Mouse (Mus musculus) spleen, postnatal 14 days (tissue): Measurements from ENCODE around the gene Egfl8.

Experiments
- DNase-seq, 2 experiments: peaks; one replicate each; pipeline ENCODE4 v3.0.0; 2021 to 2022; ENCODE audit warnings: low spot score in 2 of 2

Egfl8 gene

DNA sequence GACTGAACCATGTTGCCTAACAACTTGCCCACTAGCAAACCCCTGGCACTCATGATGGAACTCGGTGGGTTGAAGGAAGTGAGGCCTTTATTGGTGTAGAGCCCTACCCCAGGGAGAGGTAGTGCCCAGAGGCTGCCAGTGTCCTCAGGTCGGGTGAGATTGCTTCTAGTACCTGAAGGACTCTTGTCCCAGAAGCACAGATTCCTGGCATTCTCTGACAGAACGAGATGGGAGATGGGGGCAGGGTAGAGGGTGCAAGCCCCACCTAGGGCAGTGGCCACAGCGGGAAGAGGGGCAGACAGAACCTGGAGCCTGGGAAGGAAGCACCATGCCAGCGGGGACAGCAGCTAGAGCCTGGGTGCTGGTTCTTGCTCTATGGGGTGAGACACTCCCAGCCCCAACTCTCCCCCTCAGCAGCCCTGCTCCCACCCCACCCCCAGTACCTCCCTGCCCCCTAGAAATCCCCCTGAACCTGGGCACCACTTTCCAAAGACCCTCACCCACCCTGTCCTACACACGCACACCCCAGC, 18.1 kb downstream of the Egfl8 start, which contains the start of gene Ager:
Gene Ager (plus strand): TSS at position 297 of the 530 bp plus-strand sequence.
- no peak for DNase-seq

DNA sequence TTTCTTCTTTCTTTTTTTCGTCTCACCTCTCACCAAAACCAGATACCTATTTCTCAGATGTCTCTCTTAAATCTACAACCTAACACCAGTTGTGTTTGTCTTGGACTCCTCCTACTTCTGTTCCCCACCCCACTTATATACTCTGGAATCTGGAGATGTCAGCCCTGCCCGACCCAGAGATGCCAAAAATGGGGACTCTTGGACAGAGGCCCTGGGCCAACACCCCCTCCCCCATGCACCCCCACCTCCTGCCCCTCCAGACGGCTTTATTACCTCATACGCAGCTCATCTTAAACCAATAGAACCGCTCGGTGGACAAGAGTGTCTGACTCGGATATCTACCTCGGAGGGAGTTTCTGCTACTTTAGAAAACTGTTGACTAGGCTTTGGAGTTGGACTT, 19.7 kb downstream of the Egfl8 start:
- DNase-seq: no peak

DNA sequence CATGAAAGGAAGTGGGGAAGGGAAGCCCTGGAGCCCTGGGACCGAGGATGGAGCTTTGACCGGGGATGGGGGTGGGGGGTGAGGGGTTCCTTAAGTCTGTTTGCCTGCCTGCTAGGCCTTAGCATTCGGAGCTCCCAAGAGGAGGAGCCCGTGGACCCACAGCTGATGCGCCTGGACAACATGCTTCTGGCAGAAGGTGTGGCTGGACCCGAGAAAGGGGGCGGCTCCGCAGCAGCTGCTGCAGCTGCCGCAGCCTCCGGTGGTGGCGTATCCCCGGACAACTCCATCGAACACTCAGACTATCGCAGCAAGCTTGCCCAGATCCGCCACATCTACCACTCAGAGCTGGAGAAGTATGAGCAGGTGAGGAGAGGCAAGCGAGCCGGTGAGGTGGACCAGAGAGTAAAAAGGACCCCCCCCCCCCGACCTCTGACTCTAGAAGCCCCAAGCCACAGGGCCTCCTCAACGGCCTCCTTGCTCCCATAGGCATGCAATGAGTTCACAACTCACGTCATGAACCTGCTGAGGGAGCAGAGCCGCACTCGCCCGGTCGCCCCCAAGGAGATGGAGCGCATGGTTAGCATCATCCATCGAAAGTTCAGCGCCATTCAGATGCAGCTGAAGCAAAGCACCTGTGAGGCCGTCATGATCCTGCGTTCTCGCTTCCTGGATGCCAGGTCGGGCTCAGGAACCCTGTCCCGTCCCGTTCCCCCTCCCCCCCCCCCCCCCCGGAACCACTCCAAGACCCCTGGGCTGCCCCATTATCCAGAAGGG, 21.8 kb downstream of the Egfl8 start:
- DNase-seq: no peak

DNA sequence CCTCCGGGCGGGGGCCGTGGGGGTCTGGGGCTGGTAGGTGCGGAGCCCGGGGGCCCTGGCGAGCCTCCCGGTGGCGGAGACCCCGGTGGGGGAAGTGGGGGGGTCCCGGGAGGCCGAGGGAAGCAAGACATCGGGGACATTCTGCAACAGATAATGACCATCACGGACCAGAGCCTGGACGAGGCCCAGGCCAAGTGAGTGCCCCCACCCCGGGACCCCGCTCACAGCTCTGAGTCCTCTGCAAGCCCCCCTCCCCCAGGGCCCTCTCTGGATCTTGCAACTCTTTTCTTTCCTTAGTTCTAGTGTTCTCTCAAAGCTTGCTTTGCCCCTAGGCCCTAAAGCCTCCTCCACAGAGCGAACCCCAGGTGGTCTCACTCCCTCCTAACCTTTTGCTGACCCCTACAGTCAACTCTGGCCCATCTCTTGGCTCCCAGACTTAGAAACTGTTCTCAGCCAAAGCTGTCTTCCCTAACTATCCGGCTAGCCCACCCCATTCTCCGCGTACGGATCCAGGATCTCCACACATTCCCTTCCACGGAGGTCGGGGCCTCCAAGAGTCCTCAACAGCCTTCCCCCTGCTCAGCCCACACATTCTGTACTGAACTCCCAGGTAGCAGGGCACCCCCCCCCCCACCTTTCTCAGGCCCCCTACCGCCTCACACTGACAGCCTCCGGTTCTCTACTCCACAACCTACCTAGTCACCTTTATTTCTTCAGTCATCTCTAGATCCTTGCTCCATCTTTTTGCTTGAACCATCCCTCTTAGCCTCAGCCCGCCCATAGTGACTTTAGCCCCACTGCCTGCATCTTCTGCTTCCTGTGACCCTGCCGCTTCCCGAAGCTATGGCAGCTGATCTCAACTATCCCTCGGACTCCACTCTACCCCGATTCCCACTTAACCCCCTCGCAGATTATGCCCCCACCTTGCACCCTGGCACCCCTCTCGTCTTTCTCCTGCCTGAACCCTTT, 22.9 kb downstream of the Egfl8 start:
- DNase-seq: no peak

DNA sequence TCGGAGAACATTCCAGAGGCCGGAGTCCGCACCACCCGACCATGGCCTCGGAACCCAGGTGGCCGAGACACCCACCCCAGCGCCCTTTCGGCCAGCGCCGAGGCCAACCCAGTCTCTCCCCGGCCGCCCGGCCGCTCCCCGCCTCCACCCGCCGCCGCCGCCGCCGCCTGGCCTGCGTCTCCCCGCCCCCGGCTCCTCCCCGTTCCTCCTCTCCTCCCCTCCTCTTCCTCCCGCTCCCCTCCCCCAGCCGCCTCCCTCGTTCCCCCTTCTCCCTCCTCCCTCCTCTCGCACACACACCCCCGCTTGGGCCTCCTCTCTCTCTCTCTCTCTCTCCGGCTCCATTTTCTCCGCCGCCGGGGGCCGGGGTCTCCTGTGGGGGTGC, 23.8 kb downstream of the Egfl8 start:
- DNase-seq: peak; percentile 78 to 84

DNA sequence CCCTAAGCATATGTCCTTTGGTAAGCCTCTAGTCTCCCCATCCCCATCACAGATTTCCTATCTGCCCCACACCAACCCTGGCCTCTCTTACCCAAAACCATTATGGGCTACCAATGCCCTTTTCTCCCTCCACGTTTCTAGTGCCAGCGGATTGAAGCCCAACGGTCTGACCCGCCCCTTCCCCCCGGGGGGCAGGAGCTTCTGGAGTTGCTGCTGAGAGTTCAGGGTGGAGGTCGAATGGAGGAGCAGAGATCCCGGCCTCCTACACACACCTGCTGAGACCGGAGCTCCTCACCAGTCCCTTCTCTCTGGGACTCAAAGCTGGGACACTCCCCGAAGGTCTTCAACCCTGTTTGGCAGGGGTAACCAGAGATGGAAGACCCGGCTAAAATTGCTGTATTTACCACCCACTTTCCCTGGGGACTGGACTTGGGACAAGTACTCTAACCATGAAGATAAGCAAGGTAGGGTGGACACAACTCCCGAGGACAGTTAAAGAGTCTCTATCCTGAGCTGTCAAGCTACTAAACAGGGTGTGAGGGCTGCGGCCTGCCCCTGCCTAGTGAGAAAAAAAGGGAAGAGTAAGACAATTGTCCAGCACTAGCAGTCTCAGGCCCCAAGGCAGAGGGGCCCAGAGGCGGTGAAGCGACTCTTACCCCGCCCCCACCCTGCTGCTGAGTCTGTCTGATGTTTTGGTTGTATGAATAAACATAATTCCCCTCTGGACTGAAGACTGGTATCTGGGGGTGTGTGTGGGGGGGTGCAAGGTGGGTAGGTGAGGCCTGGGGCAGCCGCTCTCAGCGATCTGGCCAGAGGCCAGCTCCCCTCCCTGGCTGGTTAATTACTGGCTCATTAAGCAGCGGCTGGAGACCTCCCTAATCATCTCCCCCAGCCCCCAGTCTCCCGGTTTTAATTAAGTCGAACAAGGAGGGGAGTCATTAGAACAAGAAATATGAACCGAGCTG, 24.5 kb downstream of the Egfl8 start, which contains the start of gene Pbx2:
Gene Pbx2 (plus strand): TSS at position 238 of the 965 bp plus-strand sequence.
- no peak for DNase-seq

DNA sequence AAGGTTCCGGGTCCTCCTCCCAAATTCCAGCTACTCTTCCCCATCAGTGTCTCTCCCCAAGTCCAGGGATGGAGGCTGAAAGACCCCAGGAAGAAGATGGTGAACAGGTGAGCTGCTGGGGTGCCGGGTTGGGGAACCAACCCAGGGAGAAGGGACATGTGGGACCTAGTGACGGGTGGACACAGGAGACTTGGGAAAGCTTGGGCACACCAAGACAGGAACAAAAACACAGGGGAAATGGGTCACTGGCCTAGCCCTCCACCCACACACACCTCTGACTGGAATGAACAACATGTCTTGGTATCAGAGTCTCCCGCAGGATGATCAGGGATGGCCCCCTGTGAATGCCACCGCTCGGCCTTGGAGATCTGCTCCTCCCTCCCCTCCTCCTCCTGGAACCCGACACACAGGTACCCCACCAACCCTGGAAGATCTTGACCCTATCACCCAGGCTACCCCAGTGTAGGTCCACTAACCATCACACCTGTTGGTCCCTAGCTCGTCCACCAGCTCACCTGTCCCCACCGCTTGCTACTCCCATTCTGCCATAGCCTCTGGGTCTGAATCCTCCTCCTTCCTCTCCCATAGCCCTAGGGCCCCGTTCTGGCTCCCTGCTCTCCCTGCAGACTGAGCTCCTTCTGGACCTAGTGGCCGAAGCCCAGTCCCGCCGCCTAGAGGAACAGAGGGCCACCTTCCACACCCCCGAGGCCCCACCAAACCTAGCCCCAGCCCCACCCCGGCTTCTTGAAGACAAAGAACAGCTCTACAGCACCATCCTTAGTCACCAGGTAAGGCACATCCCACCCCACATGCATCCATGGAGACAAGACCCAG, 25.4 kb downstream of the Egfl8 start:
- DNase-seq: no peak

DNA sequence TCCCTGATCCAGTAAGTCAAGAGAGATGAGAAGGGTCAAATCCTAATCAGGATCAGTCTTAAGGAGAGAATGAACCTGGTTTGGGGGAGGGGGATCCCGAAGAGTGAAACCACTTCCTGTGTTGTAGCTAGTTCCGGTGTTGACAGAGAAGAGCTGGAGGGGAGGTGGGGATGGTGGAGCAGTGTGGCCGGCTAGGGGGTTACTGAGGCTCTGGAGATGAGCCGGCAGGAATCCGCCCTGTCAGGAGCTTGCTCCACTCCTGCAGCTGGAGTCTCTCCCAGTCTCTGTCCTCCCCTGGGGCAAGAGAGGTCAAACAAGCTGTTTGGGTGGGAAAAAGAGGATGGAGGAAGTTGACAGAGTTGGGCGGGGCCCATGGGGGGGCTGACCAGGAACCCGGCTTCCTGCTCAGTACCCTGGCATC, 26.1 kb downstream of the Egfl8 start, which contains the start of gene Gpsm3:
Gene Gpsm3 (plus strand): TSS at position 126 of the 421 bp plus-strand sequence.
- DNase-seq: peak; percentile 39 to 45

DNA sequence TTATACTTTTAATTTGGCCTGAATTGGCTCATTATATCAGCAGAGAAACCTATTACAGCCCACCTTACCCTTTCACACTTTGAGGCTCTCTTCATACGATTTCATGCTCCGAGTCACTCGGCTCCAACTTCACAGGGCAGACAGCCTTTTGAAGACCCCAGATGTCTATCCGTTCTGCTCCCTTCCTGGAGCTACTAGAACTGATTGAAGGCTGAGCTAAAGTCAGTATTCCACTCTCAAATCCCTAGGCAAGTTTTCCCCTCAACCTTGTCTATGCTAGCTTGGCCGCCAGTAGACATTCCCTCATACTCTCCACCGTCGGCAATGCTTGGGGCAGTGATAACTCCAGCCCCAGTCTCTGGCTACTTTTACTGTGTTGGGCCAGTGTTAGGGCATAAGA, 26.6 kb downstream of the Egfl8 start:
- DNase-seq: no peak

DNA sequence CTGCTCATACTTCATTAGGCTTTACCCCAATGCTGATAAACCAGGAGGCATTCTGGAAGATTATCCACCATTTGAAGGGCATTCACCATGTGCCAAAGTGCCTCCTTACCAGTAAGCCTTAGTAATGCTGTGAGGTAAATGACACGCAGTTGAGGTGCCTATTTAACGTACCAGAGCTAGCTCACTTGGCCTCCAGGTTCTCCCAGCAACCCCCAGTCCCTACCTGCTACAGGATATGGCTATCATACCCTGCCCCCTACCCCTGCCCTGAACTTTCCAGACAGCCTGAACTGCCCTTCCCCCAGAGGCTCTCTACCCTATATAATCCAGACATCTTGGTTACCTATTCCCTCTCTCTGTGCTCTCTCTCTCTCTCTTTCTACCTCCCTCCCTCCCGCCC, 27.0 kb downstream of the Egfl8 start:
- no peak for DNase-seq

DNA sequence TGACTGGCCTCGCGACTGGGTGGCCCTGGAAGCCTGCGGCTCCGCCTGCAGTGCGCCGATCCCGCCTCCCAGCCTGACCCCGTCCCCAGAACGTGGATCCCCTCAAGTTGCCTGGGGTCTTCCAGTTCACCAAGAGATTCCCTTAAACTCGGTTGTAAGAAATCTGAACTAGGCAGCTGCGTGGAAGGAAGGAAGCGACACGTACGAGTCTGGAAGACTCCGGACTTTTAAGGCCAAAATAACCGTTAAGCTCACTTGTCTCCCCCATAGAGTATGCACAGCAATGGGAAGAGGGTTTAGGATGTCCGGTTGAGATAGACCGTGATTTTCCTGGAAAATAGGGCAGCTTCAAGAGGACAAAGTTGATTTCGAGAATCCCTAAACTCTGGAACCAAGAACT, 28.0 kb downstream of the Egfl8 start:
- DNase-seq: no peak

DNA sequence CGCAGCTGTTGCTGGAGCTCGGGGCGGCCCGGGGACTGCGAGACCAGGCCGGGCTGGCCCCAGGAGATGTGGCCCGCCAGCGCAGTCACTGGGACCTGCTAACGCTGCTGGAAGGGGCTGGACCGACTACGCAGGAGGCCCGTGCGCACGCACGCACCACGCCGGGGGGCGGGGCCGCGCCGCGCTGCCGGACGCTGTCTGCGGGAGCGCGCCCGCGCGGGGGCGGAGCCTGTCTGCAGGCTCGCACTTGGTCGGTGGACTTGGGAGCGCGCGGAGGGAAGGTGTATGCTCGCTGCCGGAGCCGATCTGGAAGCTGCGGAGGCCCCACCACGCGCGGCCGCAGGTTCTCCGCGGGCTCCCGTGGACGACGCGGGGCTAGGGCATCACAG, 28.4 kb downstream of the Egfl8 start:
- DNase-seq: peak; percentile 94 to 98

DNA sequence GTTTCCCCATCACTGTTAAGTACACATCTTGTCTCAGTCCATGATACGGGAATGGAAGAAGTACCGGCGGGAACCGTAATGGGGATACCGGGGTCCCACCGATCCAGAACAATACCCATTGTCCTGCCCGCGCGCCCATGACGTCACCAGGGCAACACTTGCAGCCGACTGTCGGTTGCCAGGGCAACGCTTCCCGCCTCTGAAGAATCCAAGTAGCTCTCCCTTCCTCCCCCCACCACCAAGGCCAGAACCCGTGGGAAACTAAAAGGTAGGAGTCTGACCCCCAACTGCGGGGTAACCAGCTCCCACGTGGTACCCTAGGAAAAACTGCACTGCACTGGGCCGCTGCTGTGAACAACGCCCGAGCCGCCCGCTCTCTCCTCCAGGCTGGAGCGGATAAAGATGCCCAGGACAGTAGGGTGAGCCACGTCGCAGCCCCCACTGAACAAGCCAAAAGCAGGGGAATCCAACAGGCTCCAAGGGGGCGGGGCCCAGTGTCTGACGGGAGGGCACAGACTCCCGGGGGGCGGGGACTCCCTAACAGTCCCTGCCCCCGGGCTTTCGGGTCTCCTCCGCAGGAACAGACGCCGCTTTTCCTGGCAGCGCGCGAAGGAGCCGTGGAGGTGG, 28.9 kb downstream of the Egfl8 start:
- peak in 1 of 2 experiments; percentile 75 for DNase-seq

DNA sequence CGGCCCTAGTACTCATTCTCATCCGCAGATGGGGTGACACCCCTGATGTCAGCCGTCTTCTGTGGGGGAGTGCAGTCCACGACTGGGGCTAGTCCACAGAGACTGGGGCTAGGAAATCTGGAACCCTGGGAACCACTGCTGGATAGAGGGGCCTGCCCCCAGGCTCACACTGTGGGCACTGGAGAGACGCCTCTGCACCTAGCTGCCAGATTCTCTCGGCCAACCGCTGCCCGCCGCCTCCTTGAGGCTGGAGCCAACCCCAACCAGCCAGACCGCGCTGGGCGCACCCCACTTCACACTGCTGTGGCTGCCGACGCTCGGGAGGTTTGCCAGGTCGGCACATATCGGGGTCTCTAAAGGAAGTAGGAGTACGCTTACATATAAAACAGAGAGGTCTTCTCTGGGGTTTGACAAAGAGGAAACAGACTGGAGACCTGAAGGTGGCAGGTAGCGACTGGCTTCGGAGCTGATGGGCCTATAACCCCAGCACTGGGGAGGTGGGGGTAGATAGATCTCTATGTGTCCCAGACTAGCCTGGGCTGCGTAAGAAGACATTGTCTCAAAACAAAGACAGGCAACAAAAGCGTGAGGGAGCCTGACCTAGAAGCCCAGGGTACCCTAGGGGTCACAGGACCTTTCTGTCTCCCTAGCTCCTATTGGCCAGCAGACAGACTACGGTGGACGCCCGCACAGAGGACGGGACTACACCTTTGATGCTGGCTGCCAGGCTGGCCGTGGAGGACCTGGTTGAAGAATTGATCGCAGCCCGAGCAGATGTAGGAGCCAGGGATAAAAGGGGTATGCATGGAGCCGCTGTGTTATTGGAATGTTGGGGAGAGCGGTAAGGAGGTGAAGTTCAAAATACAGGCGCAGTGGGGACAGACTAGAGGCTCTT, 29.6 kb downstream of the Egfl8 start:
- DNase-seq: no peak

DNA sequence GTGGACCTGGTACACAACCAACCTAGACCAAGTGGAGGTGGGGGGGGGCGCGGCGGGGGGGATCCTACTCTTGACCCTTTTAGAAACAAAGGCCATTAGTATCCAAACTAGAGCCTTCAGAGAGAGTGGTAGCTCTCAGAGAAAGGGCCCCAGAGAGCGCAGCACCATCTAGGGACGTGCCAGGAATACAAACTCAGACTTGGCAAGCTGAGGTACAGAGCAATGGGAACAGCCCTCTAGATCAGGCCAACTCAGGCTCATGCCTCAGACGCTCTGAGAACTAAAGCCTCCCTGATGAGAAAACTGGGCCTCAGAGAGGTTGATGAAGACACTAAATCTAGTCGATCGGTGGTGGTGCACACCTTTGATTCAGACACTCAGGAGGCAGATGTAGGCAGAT, 30.6 kb downstream of the Egfl8 start:
- no peak for DNase-seq

DNA sequence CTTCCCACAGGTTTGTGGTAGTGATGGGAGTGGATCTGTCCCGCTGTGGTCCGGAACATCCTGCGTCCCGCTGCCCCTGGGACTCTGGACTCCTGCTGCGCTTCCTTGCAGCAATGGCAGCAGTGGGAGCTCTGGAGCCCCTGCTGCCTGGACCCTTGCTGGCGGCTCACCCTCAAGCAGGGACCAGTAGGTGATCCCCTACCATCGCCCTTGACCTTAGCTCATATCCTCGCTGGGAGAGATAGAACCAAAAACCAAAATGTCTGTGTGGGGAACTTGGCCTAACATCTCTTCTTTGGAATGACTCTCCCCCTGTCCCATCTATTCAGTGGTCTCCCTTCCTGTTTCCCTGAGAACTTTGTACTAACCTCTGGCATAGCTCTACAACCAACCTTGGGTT, 32.0 kb downstream of the Egfl8 start:
- DNase-seq: no peak

DNA sequence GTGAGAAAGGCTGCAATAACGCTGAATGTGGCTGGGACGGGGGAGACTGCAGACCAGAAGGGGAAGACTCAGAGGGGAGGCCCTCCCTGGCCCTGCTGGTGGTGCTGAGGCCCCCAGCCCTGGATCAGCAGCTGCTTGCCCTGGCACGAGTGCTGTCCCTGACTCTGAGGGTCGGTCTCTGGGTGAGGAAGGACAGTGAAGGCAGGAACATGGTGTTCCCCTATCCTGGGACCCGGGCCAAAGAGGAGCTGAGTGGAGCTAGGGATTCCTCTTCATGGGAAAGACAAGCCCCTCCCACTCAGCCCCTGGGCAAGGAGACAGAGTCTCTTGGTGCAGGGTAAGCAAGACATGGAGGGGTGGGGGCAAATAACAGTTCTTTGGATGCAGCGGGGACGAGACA, 32.4 kb downstream of the Egfl8 start:
- DNase-seq: no peak

DNA sequence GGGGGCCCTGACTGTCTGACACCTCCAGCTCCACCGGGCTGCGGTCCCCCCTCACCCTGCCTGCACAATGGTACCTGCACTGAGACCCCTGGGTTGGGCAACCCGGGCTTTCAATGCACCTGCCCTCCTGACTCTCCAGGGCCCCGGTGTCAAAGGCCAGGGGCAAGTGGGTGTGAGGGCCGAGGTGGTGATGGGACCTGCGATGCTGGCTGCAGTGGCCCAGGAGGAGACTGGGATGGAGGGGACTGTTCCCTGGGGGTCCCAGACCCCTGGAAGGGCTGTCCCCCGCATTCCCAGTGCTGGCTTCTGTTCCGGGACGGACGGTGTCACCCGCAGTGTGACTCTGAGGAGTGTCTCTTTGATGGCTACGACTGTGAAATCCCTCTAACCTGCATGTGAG, 33.2 kb downstream of the Egfl8 start:
- DNase-seq: no peak

DNA sequence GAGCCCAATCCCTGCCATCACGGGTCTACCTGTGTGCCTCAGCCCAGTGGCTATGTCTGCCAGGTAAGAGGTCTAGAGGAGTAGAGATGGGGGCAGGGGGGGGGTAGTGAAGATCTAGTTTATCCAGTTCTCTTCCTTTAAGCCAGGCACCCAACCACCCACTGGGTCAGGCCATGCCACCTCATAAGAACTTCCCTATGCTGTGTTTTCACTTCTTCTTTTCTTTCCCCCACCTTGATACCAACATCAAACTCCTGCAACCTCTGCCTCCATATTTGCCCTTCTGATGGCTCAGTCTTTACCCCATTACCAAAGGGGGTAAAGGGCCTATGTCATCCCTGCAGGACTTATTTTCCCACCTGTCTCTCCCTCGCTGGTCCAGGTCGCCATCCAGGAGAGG, 37.7 kb downstream of the Egfl8 start:
- no peak for DNase-seq
